Mouse (Mus musculus): ENCODE measurements at regions not wholly inside any gene's neighbourhood (a gene's known extent, or its start where the extent isn't known, plus 50 kb on each side); places are given as distances from the start of the nearest gene placed in this dataset.

GRCm38 (mm10) chr15:5507545-5507913 is 263.5 kb upstream of the Ptger4 start:
- no peak for DNase-seq (ENCODE audit: low spot score in 2 of 2)

- DNase-seq (ENCODE audit: low spot score in 2 of 2): no peak
Measured at GRCm38 (mm10) chr15:5510056-5510455, 266.1 kb upstream of the Ptger4 start.

DNA sequence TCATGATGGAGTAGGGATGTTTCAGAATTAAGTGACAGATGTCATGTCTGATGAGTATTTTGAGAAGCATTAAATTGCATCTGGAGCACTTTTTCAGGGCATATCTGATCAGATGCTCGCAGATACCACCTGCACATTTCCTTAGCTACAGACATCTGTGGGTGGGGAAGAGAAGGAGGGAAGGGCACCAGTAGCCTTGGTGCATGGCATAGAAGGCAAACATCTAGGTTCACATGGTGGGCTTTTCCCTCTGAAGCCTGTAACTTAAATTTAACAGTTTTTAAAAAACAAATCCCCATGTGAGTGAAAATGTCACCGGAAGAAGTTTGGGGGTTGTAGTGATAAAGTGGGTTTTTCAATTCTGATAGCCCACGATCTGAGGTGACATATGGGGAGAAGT is 267.1 kb upstream of the Ptger4 start:
- DNase-seq (ENCODE audit: low spot score in 2 of 2): no peak

DNA sequence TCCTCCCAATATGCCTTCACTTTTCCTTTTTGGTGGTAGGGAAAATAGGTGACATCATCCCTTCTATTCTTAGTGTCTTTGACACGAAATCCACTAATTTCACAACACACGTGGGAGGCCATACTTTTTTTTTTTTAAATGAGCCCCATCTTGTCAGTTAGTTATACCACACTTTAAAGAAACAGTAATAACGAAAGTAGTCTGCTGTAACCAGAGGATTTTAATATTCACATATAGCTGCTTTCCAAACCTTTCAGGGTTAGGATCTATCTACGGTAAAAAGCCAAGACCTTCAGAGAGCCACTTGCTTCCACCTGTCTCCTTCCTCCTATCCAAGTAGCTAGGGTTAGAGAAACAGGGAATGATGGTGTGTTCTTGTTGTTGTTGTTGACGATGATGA is 268.6 kb upstream of the Ptger4 start:
- no peak for DNase-seq (ENCODE audit: low spot score in 2 of 2)

GRCm38 (mm10) chr15:5513146-5513545 is 269.2 kb upstream of the Ptger4 start:
- DNase-seq (ENCODE audit: low spot score in 2 of 2): peak in 1 of 2 experiments; percentile 6

DNA sequence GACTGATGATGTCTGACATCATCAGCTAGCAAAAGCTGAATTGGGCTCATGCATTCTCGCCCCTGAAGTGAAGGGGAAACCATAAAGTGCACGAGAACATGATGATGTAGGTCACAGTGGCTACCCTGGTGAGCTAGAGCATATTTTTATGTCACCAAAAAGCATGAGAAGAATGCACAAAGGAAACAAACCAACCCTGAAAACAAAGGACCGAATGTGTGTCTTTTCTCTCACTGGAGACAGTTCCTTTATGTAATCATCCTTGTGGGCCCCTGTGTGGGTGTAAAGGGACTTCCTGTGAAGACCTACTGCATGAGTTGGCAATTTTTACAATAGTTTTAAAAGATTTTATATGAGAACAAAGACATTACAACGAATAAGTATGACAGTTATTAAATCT is 270.2 kb upstream of the Ptger4 start:
- DNase-seq (ENCODE audit: low spot score in 2 of 2): no peak

GRCm38 (mm10) chr15:5517244-5517966 is 273.4 kb upstream of the Ptger4 start:
- DNase-seq (ENCODE audit: low spot score in 2 of 2): no peak

DNA sequence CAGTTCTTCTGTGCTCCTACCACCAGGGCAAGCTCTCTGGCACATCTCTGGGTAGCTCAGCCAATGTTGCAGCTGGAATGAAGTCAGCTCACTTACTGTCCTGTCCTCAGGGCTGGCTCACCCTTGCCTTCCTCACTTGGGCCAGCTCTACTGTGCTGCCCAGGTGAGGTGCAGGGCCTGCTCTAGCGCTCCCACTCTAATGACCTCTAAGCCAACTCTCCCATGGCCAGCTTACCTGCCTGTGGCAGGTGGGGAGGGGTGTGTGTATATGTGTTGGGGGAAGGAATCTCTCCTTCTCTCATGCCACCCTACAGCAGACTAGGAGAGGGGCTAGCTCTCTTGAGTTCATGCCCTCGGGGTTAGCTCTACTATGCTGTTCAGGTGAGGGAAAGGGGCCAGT is 275.6 kb upstream of the Ptger4 start:
- DNase-seq (ENCODE audit: low spot score in 2 of 2): no peak

DNA sequence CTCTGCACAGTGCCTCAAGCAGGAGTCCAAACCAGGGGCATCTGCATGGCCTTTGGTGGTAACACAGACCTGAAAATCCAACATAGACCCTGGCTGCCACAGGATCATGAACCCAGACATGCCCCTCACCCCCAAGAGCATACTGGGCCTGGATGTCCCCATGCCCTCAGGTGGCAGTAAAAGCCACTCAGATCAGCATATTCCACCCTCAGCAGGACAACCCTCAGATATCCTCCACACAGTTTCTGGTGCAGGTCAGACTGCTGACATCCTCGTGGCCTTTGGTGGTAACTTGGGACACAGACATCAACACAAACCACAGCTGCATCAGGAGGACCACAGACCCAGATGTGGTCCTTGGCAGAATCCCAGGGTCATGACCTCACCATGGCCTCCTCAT is 276.0 kb upstream of the Ptger4 start:
- DNase-seq (ENCODE audit: low spot score in 2 of 2): no peak

GRCm38 (mm10) chr15:5528619-5529018 is 284.6 kb upstream of the Ptger4 start:
- DNase-seq (ENCODE audit: low spot score in 2 of 2): no peak

DNA sequence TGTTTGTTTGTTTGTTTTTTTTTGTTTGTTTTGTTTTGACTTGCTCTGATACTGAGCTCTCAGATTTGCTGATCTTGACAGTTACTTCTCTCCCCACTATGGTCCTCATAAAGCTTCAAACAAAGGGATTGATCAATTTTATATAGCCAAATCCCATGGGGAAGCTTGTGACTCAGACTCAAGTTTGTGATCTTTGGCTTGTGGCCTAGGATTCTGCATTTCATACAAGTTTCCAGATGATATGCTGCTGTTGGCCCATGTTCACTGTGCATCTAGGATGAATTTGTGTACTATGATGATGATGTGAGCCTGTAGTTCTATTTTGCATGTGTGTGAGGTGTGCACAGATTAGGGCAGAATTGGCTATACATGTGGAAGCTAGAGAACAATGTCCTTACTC is 289.7 kb upstream of the Ptger4 start:
- DNase-seq (ENCODE audit: low spot score in 2 of 2): no peak

DNA sequence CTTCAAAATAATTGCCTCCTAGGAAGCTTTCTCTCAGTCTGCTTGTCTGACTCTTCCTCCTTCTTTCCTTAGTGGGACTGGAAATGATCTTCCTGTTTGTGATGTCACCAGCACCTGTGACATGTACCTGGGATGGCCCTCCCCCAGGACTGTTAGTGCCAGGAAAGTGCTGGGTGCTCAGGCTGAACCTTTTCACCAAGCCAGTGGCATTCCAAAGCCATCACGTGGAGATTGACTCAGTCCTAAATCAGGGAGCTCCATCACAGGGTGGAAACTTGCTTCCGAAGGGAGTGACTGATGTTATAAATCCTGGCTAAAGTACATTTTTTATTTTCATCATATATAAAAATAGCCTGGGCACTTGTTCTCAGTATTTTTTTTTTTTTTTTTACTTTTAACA is 293.4 kb upstream of the Ptger4 start:
- no peak for DNase-seq (ENCODE audit: low spot score in 2 of 2)

GRCm38 (mm10) chr15:5539301-5539928 is 295.4 kb upstream of the Ptger4 start:
- DNase-seq (ENCODE audit: low spot score in 2 of 2): no peak

DNA sequence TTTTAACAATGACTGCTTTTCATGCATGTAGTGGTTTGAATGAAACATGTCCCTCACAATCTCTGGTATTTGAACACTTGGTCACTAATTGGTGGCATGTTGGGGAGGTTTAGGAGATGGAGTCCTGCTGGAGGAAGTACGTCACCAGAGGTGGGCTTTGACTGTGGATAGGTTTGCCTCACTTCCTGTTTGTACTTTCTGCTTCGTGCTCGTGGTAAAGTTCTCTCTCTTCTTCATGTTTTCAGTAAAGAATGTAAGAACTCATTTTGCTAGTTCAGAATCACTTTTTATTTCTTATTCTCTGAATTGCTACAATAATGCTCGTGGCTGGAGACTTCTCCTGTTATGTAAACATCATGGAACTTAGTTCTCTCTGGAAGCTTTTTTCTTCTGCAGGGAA is 310.5 kb upstream of the Ptger4 start:
- DNase-seq (ENCODE audit: low spot score in 2 of 2): no peak

DNA sequence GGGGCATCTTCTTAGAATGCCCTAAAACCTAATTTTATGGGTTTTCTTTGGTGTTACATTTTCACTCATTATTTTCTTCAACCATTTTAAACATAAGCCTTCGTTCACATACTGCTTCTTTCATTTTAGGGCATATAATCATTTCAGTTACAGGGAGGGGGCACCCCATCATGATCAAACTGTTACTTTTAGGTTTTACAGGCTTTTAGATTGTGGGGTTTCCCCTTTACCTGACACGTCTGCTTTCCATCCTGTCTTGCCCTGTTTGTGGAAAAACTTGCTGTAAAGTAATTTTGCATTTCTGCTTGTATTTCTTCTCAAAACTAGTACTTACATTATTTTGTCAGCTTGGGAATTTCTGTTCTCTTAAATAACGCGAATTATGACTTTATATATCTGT is 310.9 kb upstream of the Ptger4 start:
- no peak for DNase-seq (ENCODE audit: low spot score in 2 of 2)

DNA sequence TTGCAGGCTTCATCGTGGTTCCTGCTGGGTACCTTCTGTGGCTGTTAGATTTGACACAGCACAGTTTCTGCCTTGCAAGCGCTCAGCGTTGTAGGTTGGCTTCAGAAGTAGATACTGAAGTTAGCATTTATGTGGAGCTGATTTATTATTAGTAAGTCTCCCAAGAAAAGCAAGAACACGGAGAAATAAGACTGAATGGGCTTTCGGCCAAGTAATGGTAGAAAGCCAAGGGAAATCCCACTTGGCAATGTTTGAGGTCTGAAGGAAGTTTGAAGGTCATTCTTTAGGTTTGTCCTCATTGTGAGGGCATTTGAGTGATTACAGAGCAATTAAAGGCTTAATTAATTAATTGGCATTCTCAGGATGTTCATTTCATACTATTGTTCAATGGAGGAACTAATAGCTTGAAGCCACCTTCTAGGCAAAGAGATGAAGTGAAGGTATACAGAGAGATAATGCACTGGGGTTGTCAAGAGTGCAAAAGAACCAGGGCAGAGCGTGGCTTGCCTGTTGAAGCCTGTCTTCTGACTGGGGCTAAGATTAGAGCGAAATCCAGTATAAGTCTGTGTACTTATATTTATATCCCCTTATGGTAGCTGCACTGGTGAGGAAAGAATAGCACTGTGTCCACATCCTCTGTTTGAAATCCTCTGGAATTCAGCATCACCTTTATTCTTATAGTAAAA is 311.5 kb upstream of the Ptger4 start:
- DNase-seq (ENCODE audit: low spot score in 2 of 2): no peak

- no peak for DNase-seq (ENCODE audit: low spot score in 2 of 2)
Measured at GRCm38 (mm10) chr15:5561783-5562182, 317.8 kb upstream of the Ptger4 start.

DNA sequence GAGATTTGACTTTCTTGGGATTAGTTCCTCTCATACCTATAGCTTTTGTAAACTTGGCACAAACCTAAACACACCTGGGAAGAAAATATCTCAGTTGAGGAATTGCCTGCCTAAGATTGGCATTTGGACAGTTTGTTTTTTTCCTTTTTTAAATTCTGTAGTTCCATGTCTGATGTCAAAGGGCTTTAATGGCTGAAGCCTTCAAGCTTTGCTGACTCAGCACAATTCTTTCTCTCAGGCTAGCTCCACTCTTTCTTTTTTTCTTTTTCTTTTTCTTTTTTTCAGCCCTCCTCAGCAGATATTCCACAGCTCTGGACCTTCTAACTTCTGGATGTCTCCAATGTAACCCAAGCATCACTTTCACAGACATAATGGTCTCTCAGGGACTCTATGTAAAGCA is 330.4 kb upstream of the Ptger4 start:
- no peak for DNase-seq (ENCODE audit: low spot score in 2 of 2)

GRCm38 (mm10) chr15:5579559-5579958 is 335.6 kb upstream of the Ptger4 start:
- no peak for DNase-seq (ENCODE audit: low spot score in 2 of 2)

- DNase-seq (ENCODE audit: low spot score in 2 of 2): no peak
Measured at GRCm38 (mm10) chr15:5580416-5580815, 336.4 kb upstream of the Ptger4 start.

DNA sequence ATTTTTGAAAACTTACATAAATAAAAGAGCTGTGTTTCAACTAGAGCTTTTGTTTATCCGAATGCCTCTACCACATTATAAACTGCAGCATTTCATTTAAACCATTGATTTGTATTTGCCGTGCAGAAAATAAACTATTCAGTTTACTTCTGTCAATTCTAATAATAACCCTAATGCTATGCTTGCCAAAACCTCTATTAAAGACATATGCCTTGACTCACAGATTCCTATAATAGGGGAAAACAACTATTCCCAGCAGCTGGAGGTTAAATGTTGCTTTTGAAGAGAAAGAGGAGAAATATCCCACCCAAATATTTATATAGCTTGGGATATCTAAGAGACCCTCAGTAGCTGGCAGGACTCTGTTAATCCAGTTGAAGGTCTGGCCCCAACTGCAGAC is 340.4 kb upstream of the Ptger4 start:
- no peak for DNase-seq (ENCODE audit: low spot score in 2 of 2)

DNA sequence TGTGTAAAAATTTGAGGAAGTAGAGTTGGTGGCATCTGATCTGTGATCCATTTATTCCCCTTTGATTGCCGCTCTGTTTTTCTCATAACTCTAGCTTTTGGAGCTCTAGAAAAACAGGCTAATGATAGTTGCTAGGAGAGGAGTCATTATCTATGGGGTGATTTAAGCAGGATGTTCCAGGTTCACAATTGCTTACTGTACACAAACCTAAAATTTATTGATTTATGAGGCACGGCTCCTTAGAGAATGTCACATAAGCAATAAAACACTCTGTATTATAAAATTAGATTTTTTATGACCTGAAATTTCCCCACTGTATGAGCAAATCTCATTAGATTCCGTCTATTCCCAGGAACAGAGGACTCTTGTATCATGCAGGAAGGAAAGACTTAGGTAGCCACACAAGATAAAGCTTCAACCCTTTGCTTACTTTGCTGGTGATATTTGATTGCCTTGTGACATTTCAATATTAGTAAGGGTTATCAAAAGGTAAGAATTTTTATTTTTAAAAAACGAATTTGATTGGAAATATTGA is 360.8 kb upstream of the Ptger4 start:
- no peak for DNase-seq (ENCODE audit: low spot score in 2 of 2)

DNA sequence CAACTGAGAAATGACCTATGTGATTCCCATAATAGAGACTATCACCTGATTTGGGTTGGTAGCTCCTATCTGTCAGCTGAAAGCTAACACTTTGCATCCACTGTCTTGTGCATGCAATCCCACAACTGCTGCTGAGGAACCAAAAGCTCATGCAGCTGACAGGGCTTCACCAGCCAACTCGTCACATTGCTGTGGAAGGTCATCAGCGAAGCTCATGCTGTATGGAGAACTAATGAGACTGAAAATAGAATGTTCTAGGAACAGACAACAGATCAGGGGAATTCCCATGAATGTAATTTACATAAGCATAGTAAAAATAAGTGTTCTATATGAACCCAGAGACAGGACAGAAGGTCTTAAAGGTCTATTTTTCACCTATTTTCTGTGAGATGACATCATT is 363.5 kb upstream of the Ptger4 start:
- DNase-seq (ENCODE audit: low spot score in 2 of 2): no peak
